Mouse (Mus musculus) midbrain, postnatal 0 days (tissue): Measurements from ENCODE around the gene Tmem185b. TPM values are rescaled to one million over a fixed set of nuclear protein-coding genes. Genes with fewer than 3 reads are reported as not detected.

ENCODE experiments used
- ATAC-seq: fragments of 200-750 bp; cut with Nextera tagmentation; 2 replicates; pipeline ENCODE4 v1.8.0; 2017; ENCODE audit warnings: moderate number of reproducible peaks, mild to moderate bottlenecking, moderate TSS enrichment, moderate library complexity; ENCODE audit not compliant: low FRiP score
- DNase-seq: peaks from one replicate; pipeline ENCODE4 v3.0.0-alpha.2; 2015; ENCODE audit warnings: low spot score
- H3K27ac ChIP-seq: fragments of 300-500 bp; sonication (generic); 2 replicates; pipeline ENCODE4 v1.5.1; 2014; ENCODE audit warnings: low read depth, mild to moderate bottlenecking, low read length, mixed read lengths
- H3K27me3 ChIP-seq: fragments of 300-500 bp; sonication (generic); 2 replicates; pipeline ENCODE4 v1.6.1; 2014; ENCODE audit warnings: low read length, control low read depth, mixed read lengths; ENCODE audit not compliant: insufficient read depth
- H3K36me3 ChIP-seq: fragments of 300-500 bp; sonication (generic); 2 replicates; pipeline ENCODE4 v1.6.1; 2014; ENCODE audit warnings: low read length, control low read depth, mixed read lengths; ENCODE audit not compliant: insufficient read depth
- H3K4me1 ChIP-seq: fragments of 300-500 bp; sonication (generic); 2 replicates; pipeline ENCODE4 v1.6.1; 2014; ENCODE audit warnings: mild to moderate bottlenecking, control low read depth, antibody characterized with exemption, low read length, mixed read lengths; ENCODE audit not compliant: insufficient read depth
- H3K4me2 ChIP-seq: fragments of 300-500 bp; sonication (generic); 2 replicates; pipeline ENCODE4 v1.6.1; 2014; ENCODE audit warnings: low read depth, mild to moderate bottlenecking, low read length, mixed read lengths; ENCODE audit not compliant: poor library complexity, severe bottlenecking
- H3K4me3 ChIP-seq: fragments of 300-500 bp; sonication (generic); 2 replicates; pipeline ENCODE4 v1.5.1; 2014; ENCODE audit warnings: low read depth, mild to moderate bottlenecking, low read length, moderate library complexity
- H3K9ac ChIP-seq: fragments of 300-500 bp; sonication (generic); replicated peaks from 2 replicates; pipeline ENCODE4 v1.6.1; 2014; ENCODE audit warnings: mild to moderate bottlenecking, low read length, moderate library complexity, mixed read lengths; ENCODE audit not compliant: poor library complexity, severe bottlenecking
- H3K9me3 ChIP-seq: fragments of 300-500 bp; sonication (generic); 2 replicates; pipeline ENCODE4 v1.6.1; 2016; ENCODE audit warnings: low read length, control low read depth
- CTCF ChIP-seq: IDR thresholded peaks from 2 replicates; pipeline ENCODE4 v1.5.1; 2016; ENCODE audit warnings: antibody characterized with exemption, mild to moderate bottlenecking
- WGBS: fragments of 180-500 bp; shearing (Covaris S2); extraction: QIAGEN DNeasy Blood & Tissue Kit; methylation state at CpG from one replicate; pipeline ENCODE4 v1.1.7; 2014; 5-methylcytosine and 5-hydroxymethylcytosine counted together
- polyA plus RNA-seq: library from polyadenylated mRNA; unstranded; fragments of >200 nt; fragmentation: Nextera tagmentation; extraction: Ambion mirVana; gene quantifications from 2 replicates; pipeline ENCODE4 v1.2.1, GENCODE M21; 2015
- total RNA-seq: library from RNA; depleted of rRNA; stranded (reverse); fragments of >200 nt; gene quantifications from 2 replicates; pipeline ENCODE4 v1.2.3, GENCODE M21; 2014

Gene Tmem185b
- total and polyA plus RNA-seq, 2 experiments from 2014 or later, result 12.6 to 22.7 TPM

- no peaks in the 10 kb centered on the region for H3K36me3 ChIP-seq
- DNase-seq, result peak; percentile 97
- no peak for TF ChIP-seq CTCF
- peak; percentile 97 for ATAC-seq
- no peaks in the 10 kb centered on the region for H3K27me3 ChIP-seq
- H3K9ac ChIP-seq, result peak within 1 kb of the TSS; percentile 77
- H3K9me3 ChIP-seq, result no peaks in the 10 kb centered on the region
- H3K27ac ChIP-seq, result peak within 1 kb of the TSS; percentile 52
- H3K4me2 ChIP-seq, result peak within 1 kb of the TSS; percentile 88
- H3K4me3 ChIP-seq, result peak within 1 kb of the TSS; percentile 71
- 2% methylated on average over 53 of the region's 57 CpGs for WGBS
- H3K4me1 ChIP-seq, result peaks cover 11% of the 10 kb centered on the region; the same call in 1 of the 2 replicates
Observed at GRCm38 (mm10) chr1:119504260-119505062, 21.5 kb upstream of the Tmem185b start, which contains the start of gene Ralb. Ralb (minus strand) TSS chr1:119504794.

GRCm38 (mm10) chr1:119505951-119506350 lies 20.0 kb upstream of the Tmem185b start:
- Histone ChIP-seq H3K27me3 (no peaks in the 10 kb centered on the region), H3K4me2 (no peak overlapping the region), H3K36me3 (no peaks in the 10 kb centered on the region), H3K4me1 (peaks cover 11% of the 10 kb centered on the region; the same call in 1 of the 2 replicates), H3K9me3 (no peaks in the 10 kb centered on the region), H3K9ac (no peak overlapping the region), H3K4me3 (no peak overlapping the region), H3K27ac (no peak overlapping the region)
- no peak for ATAC-seq
- 99% methylated on average over 3 of the region's 3 CpGs for WGBS
- DNase-seq, result no peak
- TF ChIP-seq CTCF, result no peak

- TF ChIP-seq CTCF, result no peak
- Histone ChIP-seq H3K9ac (no peak overlapping the region), H3K9me3 (no peaks in the 10 kb centered on the region), H3K4me2 (no peak overlapping the region), H3K4me1 (peaks cover 3% of the 10 kb centered on the region; the same call in 1 of the 2 replicates), H3K27ac (no peak overlapping the region), H3K36me3 (no peaks in the 10 kb centered on the region), H3K4me3 (no peak overlapping the region), H3K27me3 (no peaks in the 10 kb centered on the region)
- WGBS, result 28% methylated on average over 4 of the region's 4 CpGs
- DNase-seq, result no peak
- ATAC-seq, result no peak
Observed at GRCm38 (mm10) chr1:119508548-119508947, 17.4 kb upstream of the Tmem185b start.

GRCm38 (mm10) chr1:119509474-119509873 lies 16.5 kb upstream of the Tmem185b start:
- DNase-seq, result no peak
- H3K4me3 ChIP-seq, result no peak overlapping the region
- H3K9ac ChIP-seq, result no peak overlapping the region
- no peaks in the 10 kb centered on the region for H3K9me3 ChIP-seq
- no peak overlapping the region for H3K27ac ChIP-seq
- WGBS, result 88% methylated on average over 7 of the region's 7 CpGs
- H3K27me3 ChIP-seq, result no peaks in the 10 kb centered on the region
- H3K36me3 ChIP-seq, result no peaks in the 10 kb centered on the region
- no peak for TF ChIP-seq CTCF
- ATAC-seq, result no peak
- no peak overlapping the region for H3K4me2 ChIP-seq
- peaks cover 3% of the 10 kb centered on the region; the same call in 1 of the 2 replicates for H3K4me1 ChIP-seq

- H3K4me2 ChIP-seq, result no peak overlapping the region
- TF ChIP-seq CTCF, result no peak
- no peak overlapping the region for H3K4me3 ChIP-seq
- ATAC-seq (no peak), DNase-seq (no peak)
- WGBS, result 69% methylated on average over 9 of the region's 9 CpGs
- no peaks in the 10 kb centered on the region for H3K9me3 ChIP-seq
- H3K27me3 ChIP-seq, result no peaks in the 10 kb centered on the region
- H3K36me3 ChIP-seq, result no peaks in the 10 kb centered on the region
- H3K4me1 ChIP-seq, result no peaks in the 10 kb centered on the region; the same call in 1 of the 2 replicates
- no peak overlapping the region for H3K9ac ChIP-seq
- H3K27ac ChIP-seq, result no peak overlapping the region
Observed at GRCm38 (mm10) chr1:119510409-119510808, 15.6 kb upstream of the Tmem185b start.

- no peak overlapping the region for H3K9ac ChIP-seq
- no peaks in the 10 kb centered on the region for H3K36me3 ChIP-seq
- no peak for TF ChIP-seq CTCF
- no peak overlapping the region for H3K27ac ChIP-seq
- no peak overlapping the region for H3K4me3 ChIP-seq
- no peaks in the 10 kb centered on the region for H3K27me3 ChIP-seq
- no peak for DNase-seq
- H3K4me2 ChIP-seq, result no peak overlapping the region
- H3K9me3 ChIP-seq, result no peaks in the 10 kb centered on the region
- no peaks in the 10 kb centered on the region for H3K4me1 ChIP-seq
- ATAC-seq, result no peak
- WGBS, result 75% methylated on average over 8 of the region's 8 CpGs
Observed at GRCm38 (mm10) chr1:119510857-119511256, 15.1 kb upstream of the Tmem185b start.
